Mouse (Mus musculus): ENCODE data around the gene Abcb4.

The Abcb4 gene

GRCm38 (mm10) chr5:8911567-8912198, 18.2 kb downstream of the Abcb4 start:
- in situ Hi-C loops (cut with MboI, MseI): no loop called here

- in situ Hi-C loops (cut with MboI, MseI): no loop called here
Measured at GRCm38 (mm10) chr5:8916400-8916799, 22.9 kb downstream of the Abcb4 start.

GRCm38 (mm10) chr5:8917069-8917468, 23.6 kb downstream of the Abcb4 start:
- in situ Hi-C loops (cut with MboI, MseI): no loop called here

- in situ Hi-C loops (cut with MboI, MseI): no loop called here
Measured at GRCm38 (mm10) chr5:8928440-8928839, 34.9 kb downstream of the Abcb4 start.

GRCm38 (mm10) chr5:8937965-8938364, 44.4 kb downstream of the Abcb4 start:
- in situ Hi-C loops (cut with MboI, MseI): loop anchor here (5.0 kb wide), 2 partner anchors 119 to 174 kb away; no protein-coding TSS in a partner anchor

- in situ Hi-C loops (cut with MboI, MseI): loop anchor here (10.0 kb wide), 1 partner anchor 484 kb away; no protein-coding TSS in a partner anchor
Measured at GRCm38 (mm10) chr5:8941266-8941665, 47.7 kb downstream of the Abcb4 start.

- in situ Hi-C loops (cut with MboI, MseI): loop anchor here (10.0 kb wide), 1 partner anchor 481 kb away; no protein-coding TSS in a partner anchor
Measured at GRCm38 (mm10) chr5:8943836-8944235, 50.3 kb downstream of the Abcb4 start.

- in situ Hi-C loops (cut with MboI, MseI): loop anchor here (10.0 kb wide), 1 partner anchor 477 kb away; no protein-coding TSS in a partner anchor
Measured at GRCm38 (mm10) chr5:8947423-8948110, 54.0 kb downstream of the Abcb4 start.

GRCm38 (mm10) chr5:8953660-8954059, 60.1 kb downstream of the Abcb4 start:
- in situ Hi-C loops (cut with MboI, MseI): no loop called here

- in situ Hi-C loops (cut with MboI, MseI): no loop called here
Measured at GRCm38 (mm10) chr5:8955544-8955943, 62.0 kb downstream of the Abcb4 start.

GRCm38 (mm10) chr5:8960534-8960933, 67.0 kb downstream of the Abcb4 start:
- in situ Hi-C loops (cut with MboI, MseI): no loop called here

- in situ Hi-C loops (cut with MboI, MseI): no loop called here
Measured at GRCm38 (mm10) chr5:8964487-8964886, 71.0 kb downstream of the Abcb4 start.

GRCm38 (mm10) chr5:8970694-8971093, 77.2 kb downstream of the Abcb4 start:
- in situ Hi-C loops (cut with MboI, MseI): no loop called here

GRCm38 (mm10) chr5:8972355-8972754, 78.8 kb downstream of the Abcb4 start:
- in situ Hi-C loops (cut with MboI, MseI): no loop called here

GRCm38 (mm10) chr5:8974721-8975120, 81.2 kb downstream of the Abcb4 start:
- in situ Hi-C loops (cut with MboI, MseI): no loop called here

GRCm38 (mm10) chr5:8985470-8985869, 92.0 kb downstream of the Abcb4 start:
- in situ Hi-C loops (cut with MboI, MseI): no loop called here

GRCm38 (mm10) chr5:8987925-8988324, 94.4 kb downstream of the Abcb4 start:
- in situ Hi-C loops (cut with MboI, MseI): no loop called here

GRCm38 (mm10) chr5:8990526-8990925, 97.0 kb downstream of the Abcb4 start:
- in situ Hi-C loops (cut with MboI, MseI): no loop called here

GRCm38 (mm10) chr5:8991626-8992025, 98.1 kb downstream of the Abcb4 start:
- in situ Hi-C loops (cut with MboI, MseI): no loop called here

- in situ Hi-C loops (cut with MboI, MseI): loop anchor here (5.0 kb wide), 1 partner anchor 61 kb away; no protein-coding TSS in a partner anchor
Measured at GRCm38 (mm10) chr5:8995966-8996685, 102.6 kb downstream of the Abcb4 start.

- in situ Hi-C loops (cut with MboI, MseI): loop anchor here (5.0 kb wide), 1 partner anchor 60 kb away; no protein-coding TSS in a partner anchor
Measured at GRCm38 (mm10) chr5:8996686-8997512, 103.4 kb downstream of the Abcb4 start, which contains the start of gene Crot. Crot (minus strand) TSS chr5:8997324.
